Mouse (Mus musculus) bone marrow macrophage, adult 2 months (primary cell): ENCODE results near the gene Hdac11. TPM values are rescaled to one million over a fixed set of nuclear protein-coding genes. Genes with fewer than 3 reads are reported as not detected.

Experiments used
- H3K27ac ChIP-seq: 2 replicates; pipeline ENCODE4 v1.5.1; 2012; ENCODE audit warnings: low read depth, low read length; ENCODE audit not compliant: insufficient read depth
- H3K4me1 ChIP-seq: 2 replicates; pipeline ENCODE4 v1.6.1; 2012; ENCODE audit warnings: low read length; ENCODE audit not compliant: control insufficient read depth, insufficient read depth
- H3K4me3 ChIP-seq: 2 replicates; pipeline ENCODE4 v1.5.1; 2012; ENCODE audit warnings: mild to moderate bottlenecking, low read length, moderate library complexity; ENCODE audit not compliant: insufficient read depth
- CTCF ChIP-seq: IDR thresholded peaks from 2 replicates; pipeline ENCODE4 v1.5.1; 2012; ENCODE audit warnings: low read depth, mild to moderate bottlenecking, low read length, moderate library complexity
- POLR2A ChIP-seq: IDR thresholded peaks from 2 replicates; pipeline ENCODE4 v1.6.1; 2012; ENCODE audit warnings: mild to moderate bottlenecking, low read depth, low read length, borderline replicate concordance
- polyA plus RNA-seq: library from polyadenylated mRNA; stranded (reverse); fragments of >200 nt; gene quantifications from 2 replicates; pipeline ENCODE4 v1.2.4, GENCODE M21; 2012; ENCODE audit not compliant: missing spikeins, insufficient read depth, insufficient read length

Gene Hdac11
- polyA plus RNA-seq, 1 experiment, result 2.8 TPM

DNA sequence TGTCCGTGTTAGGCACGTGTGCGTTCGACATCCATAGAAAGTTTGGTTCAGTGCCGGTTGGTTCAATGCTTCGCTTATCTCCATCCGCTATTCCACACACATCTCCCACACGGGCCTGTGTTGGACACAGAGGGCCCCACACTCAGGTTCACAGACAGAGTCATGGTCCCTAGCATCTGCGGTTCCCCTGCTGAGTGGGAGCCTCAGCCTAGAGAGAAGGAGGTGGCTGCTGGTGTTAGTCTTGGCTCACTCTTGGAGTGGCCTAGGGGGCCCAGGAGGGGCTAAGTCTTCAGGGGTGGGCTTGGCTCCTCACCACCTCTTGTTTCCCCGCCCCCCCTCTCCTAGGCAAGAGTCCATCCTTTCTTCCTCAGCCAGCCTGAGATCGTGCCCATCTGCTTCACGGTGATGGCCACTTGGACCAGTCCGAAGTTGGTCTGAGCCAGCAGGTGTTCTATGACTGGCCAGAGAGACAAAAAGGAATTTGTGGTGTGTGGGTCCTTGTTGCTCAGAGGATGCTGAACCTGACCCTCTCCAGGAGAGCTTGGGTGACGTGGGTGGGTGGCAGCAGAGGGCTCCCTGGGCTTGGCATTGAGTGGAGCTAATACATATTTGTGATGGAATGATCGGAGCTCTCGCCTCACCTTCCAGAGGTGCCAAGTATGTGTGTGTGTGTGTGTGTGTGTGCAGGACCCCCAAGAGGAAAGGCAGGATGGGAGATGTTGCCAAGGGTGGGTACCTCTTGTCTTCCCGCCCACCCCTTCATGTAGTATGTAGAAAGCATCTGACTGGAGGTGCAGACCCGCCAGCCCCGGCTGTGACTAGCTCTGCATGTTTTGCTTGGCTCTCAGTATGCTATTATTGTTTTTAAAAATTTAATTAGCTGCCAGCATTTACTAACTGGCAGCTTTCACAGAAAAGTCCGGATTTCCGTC lies 57.1 kb downstream of the Hdac11 start:
- H3K4me3 ChIP-seq, result no peak overlapping the region
- no peaks in the 10 kb centered on the region for H3K4me1 ChIP-seq
- no peak for TF ChIP-seq CTCF
- TF ChIP-seq POLR2A, result no peak
- H3K27ac ChIP-seq, result no peak overlapping the region

DNA sequence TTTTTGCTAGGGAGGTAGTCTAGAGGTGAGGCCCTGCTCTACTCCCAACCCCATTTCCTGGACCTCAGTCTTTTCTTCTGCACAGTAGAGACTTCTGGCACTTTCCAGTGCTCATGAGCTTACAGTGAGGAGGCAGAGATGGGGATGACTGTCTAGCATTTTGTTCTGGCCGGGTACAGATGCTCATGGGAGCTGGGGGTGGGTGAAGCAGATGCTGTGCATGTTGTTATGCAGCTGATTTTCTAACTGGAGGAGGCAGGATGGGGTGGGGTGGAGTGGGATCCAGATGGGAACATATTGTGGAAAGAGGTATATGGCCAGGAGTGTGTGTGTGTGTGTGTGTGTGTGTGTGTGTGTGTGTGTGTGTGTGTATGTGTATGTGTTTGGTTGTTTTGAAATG lies 59.0 kb downstream of the Hdac11 start:
- no peak overlapping the region for H3K27ac ChIP-seq
- no peaks in the 10 kb centered on the region for H3K4me1 ChIP-seq
- TF ChIP-seq CTCF, result no peak
- no peak overlapping the region for H3K4me3 ChIP-seq

DNA sequence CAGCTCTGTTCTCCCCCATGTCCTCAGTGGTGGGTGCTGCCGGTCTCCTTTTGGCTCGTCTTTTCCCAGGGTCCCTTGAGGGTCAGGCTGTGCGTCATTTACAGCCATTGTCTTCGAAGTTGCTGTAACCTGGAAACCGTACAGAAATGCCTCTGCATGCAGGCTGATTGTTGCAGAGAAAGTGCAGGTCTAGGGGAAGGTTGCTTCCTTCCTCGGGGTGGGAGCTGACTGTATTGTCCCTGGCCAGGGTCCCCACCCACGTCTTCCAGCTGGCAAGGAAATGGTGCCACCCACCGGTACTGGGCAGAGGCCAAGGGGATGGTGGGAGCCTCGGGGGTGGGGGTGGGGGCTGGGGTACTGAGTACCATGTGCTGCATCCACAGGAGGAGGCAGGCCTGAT lies 62.0 kb downstream of the Hdac11 start:
- no peak overlapping the region for H3K27ac ChIP-seq
- H3K4me1 ChIP-seq, result no peaks in the 10 kb centered on the region
- TF ChIP-seq CTCF (no peak), POLR2A (no peak)
- no peak overlapping the region for H3K4me3 ChIP-seq

DNA sequence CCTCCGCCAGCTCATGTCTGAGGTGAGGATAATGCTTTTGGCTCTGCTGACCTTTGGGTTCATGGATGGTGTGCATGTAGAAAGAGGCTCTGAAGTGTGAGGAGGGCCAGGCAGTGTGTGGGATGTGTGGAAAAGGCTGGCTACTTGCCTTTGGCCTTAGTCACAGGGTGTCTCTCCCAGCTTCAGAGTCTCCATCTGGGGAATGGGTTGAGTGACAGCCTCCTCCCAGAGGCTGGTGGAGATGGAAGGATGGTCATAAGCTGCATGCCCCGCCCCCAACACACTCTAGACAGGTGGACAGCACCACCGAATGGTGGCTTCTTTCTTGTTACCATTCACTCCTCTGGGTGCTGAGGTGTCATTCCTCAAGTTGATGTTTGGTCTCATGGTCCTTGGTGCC lies 62.4 kb downstream of the Hdac11 start:
- TF ChIP-seq CTCF (no peak), POLR2A (no peak)
- no peak overlapping the region for H3K4me3 ChIP-seq
- no peaks in the 10 kb centered on the region for H3K4me1 ChIP-seq
- no peak overlapping the region for H3K27ac ChIP-seq

DNA sequence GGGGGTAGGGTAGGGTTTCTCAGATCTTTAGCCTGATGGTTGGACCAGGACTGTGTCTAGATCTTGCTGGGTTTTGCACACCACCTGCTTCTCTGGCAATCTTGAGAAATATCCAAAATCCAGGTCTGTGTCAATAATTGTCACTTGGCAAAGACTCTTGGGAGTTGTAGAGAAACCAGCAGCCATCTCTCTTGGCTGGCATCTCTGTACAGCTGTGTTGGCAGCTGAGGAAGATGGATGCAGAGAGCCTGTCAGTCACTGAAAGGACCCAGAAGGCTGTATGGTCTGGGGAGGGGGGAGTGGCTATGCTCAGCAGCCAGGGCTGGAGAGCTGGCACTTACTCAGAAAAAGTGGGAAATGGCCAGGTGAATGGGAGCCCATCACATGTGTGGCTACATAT lies 63.6 kb downstream of the Hdac11 start:
- TF ChIP-seq POLR2A (no peak), CTCF (no peak)
- H3K27ac ChIP-seq, result no peak overlapping the region
- no peak overlapping the region for H3K4me3 ChIP-seq
- H3K4me1 ChIP-seq, result no peaks in the 10 kb centered on the region

DNA sequence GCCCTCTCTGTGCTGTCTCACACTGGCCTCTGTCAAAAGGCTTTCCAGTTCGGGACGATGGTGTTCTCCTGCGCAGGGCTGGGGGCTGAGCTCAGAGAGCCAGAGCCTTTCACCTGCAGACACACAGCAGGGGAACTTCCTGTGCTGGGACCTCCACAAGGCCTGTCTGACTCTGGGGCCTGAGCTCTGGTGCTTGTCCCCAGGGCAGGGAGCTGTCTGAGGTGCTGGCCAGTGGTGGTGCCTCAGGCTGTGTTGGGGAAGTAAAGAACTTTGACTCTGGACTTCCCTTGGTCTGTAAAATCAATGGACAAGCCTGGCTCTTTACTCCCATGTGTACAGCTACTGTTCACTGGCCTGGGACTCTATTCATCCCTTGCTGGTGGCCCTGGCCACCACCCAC lies 64.6 kb downstream of the Hdac11 start:
- Histone ChIP-seq H3K27ac (no peak overlapping the region), H3K4me1 (no peaks in the 10 kb centered on the region), H3K4me3 (no peak overlapping the region)
- TF ChIP-seq POLR2A (no peak), CTCF (no peak)

DNA sequence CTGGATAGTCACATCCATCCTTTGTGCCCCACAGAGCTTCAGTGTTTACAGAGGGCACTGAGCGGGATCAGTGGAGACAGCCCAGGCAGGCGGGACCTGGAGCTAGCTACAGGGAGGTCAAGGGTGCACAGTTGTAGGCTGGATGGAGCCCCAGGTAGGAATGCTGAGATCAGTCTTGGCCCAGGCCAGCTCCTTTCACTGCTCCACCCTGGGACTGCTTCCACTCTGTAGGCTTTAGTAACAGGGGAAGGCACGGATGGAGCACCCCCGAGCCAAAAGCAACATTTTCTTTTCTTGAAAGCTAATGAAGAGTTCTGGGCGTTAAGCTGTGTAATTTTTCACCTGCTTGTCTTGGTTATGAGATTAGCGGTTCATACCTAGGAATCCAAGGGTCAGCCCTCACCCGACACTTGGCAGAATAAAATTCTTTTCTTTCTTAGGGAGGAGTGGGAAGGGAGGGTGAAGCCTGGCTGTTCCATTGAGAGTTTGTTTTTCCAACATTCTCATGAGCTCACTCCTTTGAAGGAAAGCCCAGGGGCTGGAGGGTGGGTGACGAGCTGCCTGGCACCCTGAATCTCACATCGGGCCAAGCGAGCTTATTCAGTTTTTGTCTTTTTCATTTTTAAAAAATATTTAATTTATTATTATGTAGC lies 66.4 kb downstream of the Hdac11 start:
- Histone ChIP-seq H3K27ac (no peak overlapping the region), H3K4me3 (no peak overlapping the region), H3K4me1 (no peaks in the 10 kb centered on the region)
- no peak for TF ChIP-seq CTCF
- TF ChIP-seq POLR2A, result no peak

Other genes with a start within 250 kb of the Hdac11 start
- gene Iqsec1, start 168.0 kb upstream of the Hdac11 start, polyA plus RNA-seq, result 38.2 and 43.8 TPM in 2 replicates
- 1.2 and 1.6 TPM in 2 replicates for gene Nup210, start 39.8 kb upstream of the Hdac11 start, polyA plus RNA-seq
- gene Fbln2, start 55.8 kb downstream of the Hdac11 start, polyA plus RNA-seq, result 1.7 and 3.1 TPM in 2 replicates